Mouse (Mus musculus): ENCODE measurements at regions not wholly inside any gene's neighbourhood (a gene's known extent, or its start where the extent isn't known, plus 50 kb on each side); places are given as distances from the start of the nearest gene placed in this dataset.

DNA sequence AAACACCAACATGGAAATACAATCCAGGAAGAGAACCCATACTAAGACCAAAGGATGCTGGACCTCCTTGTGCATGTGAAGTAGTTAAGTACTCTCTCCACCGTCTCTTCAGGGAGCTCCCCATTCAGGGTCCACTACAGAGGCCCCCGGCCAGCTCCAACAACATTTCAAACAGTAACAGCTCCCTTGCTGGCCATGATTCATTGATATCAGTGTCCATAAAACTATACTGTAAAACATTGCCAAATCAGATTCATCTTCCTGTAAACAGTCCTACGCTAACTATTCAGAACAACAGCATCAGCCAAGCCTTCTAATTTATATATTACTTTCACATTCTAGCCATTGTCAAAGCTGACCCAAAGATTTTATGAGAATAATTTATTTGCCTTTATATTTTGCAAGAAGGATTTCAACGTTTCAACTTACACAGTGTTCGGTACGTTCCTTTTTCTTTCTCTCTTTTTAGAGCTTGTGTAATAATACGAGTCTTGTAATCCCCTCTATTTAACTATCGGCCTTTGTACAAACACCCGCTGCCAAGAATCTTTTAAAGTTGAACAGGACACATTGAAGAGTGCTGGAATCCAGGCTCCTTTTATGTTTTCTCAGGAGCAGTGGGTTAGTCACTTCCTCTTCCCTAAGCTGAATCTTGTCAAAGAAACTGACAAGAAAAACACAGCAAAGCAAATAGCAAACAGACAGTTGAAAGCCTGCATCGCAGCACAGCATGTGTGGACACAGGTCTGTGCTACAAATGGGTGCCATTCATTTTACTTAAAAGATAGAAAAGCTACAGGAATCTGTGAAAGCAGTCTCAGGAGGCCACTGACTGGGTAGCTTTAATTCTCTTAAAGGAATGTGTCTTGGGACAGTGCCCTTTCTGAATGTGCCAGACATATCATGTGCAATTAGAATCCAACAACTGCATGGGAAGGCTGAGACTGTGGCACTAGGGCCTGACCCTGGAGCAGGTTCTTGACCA is 531.4 kb upstream of the Adamts16 start:
- no peak for ATAC-seq (replicated peaks; ENCODE audit: low read depth, poor library complexity, severe bottlenecking)

DNA sequence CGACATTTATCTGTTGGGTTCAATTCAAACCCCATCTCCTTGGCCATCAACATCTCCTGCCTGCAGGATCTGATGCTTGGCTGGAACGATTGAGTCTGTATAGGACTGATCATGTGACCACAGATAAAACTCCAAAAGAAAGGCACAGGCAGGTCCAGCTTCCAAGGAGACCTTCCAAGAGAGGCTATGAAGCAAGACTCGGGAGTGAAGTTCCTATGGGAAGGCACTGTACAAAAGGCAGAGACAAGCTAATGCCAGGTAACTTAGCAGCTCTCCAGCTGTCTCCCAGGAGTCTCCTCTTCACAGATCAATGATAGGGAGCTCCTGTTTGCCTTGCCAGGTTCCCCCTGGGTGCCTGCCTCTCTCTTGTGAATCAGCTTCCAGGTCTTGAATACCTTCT is 528.2 kb upstream of the Adamts16 start:
- ATAC-seq (replicated peaks; ENCODE audit: low read depth, poor library complexity, severe bottlenecking) = no peak

DNA sequence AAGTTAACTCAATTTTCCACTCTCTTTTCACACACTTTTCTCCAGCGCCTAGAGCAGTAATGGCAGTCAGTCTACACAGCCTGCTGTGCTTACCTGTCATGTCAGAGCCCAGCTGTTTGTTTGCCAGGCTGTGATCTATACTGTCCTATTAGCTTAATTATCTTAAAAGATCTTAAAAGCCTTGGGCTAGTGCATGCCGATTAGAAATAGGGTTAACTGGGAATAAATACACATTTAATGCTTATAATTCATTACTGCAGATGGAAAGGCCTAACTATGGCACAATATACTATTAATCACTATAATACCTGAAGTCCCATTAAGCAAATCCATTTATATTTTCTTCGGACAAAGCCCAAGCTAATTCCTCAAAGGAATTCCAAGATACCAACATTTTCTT is 523.6 kb upstream of the Adamts16 start:
- no peak for ATAC-seq (replicated peaks; ENCODE audit: low read depth, poor library complexity, severe bottlenecking)

GRCm38 (mm10) chr13:71362311-71362710 is 520.7 kb upstream of the Adamts16 start:
- ATAC-seq (replicated peaks; ENCODE audit: low read depth, poor library complexity, severe bottlenecking) = no peak

DNA sequence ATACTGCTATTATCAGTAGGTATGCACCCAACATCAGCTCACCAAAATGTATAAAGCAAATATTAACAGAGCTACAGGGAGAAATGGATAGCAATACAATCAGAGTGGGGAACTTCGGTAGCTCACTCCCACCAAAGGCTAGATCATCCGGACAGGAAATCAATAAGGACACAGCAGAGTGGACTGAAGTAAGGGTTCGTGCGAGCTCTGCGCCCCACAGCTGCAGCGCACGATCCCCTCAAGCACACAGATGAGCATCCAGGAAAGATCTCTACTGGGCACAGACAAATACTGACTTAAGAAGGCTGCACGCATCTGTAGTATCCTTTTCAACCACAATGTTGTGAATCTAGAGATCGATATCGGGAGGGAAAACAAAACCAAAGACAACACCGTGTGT is 517.5 kb upstream of the Adamts16 start:
- ATAC-seq (replicated peaks; ENCODE audit: low read depth, poor library complexity, severe bottlenecking) = no peak

- no peak for ATAC-seq (replicated peaks; ENCODE audit: low read depth, poor library complexity, severe bottlenecking)
These were observed 509.2 kb upstream of the Adamts16 start for GRCm38 (mm10) chr13:71350787-71351186.

DNA sequence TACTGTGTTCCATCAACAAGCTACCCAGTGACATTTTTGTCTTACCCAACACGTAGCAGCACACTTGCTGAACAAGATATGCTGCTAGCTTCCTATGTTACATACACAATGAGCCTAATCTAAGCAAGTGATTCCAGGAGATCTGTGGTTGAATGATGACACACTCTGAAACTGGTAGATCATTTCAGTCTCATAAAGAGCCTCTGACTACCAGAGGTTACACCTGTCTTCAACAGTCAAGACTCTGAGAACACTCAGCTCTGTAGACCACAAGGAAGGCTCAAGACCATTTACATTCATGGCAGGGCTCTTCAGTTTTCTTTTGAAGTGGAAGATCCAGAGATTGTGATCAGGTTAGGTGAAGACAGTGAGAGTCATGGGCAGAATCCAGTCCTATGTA is 501.3 kb upstream of the Adamts16 start:
- no peak for ATAC-seq (replicated peaks; ENCODE audit: low read depth, poor library complexity, severe bottlenecking)

GRCm38 (mm10) chr13:71338700-71339099 is 497.1 kb upstream of the Adamts16 start:
- ATAC-seq (replicated peaks; ENCODE audit: low read depth, poor library complexity, severe bottlenecking) = no peak

- no peak for ATAC-seq (replicated peaks; ENCODE audit: low read depth, poor library complexity, severe bottlenecking)
These were observed 493.3 kb upstream of the Adamts16 start for GRCm38 (mm10) chr13:71334925-71335324.

DNA sequence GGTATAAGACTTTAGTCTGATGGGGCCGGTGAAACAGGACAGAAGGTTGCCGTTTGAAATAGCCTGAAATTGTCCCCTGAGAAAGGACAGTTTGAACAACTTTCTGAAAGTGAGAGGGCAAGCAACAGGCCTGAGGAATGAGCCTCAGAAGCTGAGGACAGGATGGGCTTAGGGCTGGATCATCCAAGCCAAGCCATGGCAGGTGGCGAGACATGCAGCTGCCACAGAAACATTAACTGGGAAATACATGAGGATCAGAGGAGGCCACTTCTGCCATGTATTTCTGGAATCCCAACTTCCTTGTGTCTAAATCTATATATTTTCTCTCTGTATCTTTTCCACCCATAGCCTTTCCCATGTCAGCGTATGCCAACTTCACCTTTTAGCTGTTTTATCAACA is 491.5 kb upstream of the Adamts16 start:
- ATAC-seq (replicated peaks; ENCODE audit: low read depth, poor library complexity, severe bottlenecking) = no peak

- no peak for ATAC-seq (replicated peaks; ENCODE audit: low read depth, poor library complexity, severe bottlenecking)
These were observed 488.7 kb upstream of the Adamts16 start for GRCm38 (mm10) chr13:71330321-71330720.

GRCm38 (mm10) chr13:71327802-71328753 is 486.5 kb upstream of the Adamts16 start:
- no peak for ATAC-seq (replicated peaks; ENCODE audit: low read depth, poor library complexity, severe bottlenecking)

GRCm38 (mm10) chr13:71320489-71320888 is 478.9 kb upstream of the Adamts16 start:
- no peak for ATAC-seq (replicated peaks; ENCODE audit: low read depth, poor library complexity, severe bottlenecking)

DNA sequence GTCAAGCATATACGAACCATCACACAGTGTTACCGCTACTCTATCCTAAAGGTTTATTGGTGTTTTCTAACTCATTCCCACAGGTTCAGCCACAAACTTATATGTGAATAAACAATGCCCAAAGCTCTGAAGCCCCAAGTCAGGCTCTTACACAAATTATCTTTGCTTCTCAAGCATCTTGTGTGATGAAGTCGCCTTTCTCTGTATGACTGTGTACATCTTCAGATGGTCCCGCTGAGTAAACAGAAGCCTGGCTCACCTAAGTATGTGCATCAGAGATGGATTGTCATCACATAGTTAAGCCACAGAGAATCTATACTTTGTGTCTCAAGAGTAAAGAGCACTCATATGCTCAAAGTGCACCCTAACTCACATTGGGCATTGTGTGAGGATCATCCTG is 462.3 kb upstream of the Adamts16 start:
- ATAC-seq (replicated peaks; ENCODE audit: low read depth, poor library complexity, severe bottlenecking) = no peak

GRCm38 (mm10) chr13:71275991-71276390 is 434.4 kb upstream of the Adamts16 start:
- no peak for ATAC-seq (replicated peaks; ENCODE audit: low read depth, poor library complexity, severe bottlenecking)

- no peak for ATAC-seq (replicated peaks; ENCODE audit: low read depth, poor library complexity, severe bottlenecking)
These were observed 432.5 kb upstream of the Adamts16 start for GRCm38 (mm10) chr13:71274139-71274538.

- ATAC-seq (replicated peaks; ENCODE audit: low read depth, poor library complexity, severe bottlenecking) = no peak
These were observed 431.9 kb upstream of the Adamts16 start for GRCm38 (mm10) chr13:71273485-71273884.

- no peak for ATAC-seq (replicated peaks; ENCODE audit: low read depth, poor library complexity, severe bottlenecking)
These were observed 431.5 kb upstream of the Adamts16 start for GRCm38 (mm10) chr13:71273067-71273466.

DNA sequence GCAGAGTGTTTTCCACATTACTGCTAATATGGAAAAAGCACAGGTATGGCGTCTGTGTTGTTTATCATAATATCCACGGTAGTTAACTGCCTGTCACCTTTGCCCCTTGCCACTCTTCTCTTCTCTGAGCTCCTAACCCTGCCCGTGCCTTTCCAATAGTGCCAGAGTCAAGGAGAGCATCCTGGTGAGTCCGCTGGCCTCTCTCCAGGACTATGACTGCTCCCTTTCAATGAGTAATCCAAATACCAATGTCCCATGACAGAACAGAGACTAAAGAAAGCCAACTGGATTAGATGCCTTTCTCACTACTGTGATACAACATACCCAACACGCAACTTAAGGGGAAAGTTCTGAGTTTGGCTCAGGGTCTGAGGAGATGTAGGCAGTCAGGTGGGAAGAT is 430.8 kb upstream of the Adamts16 start:
- no peak for ATAC-seq (replicated peaks; ENCODE audit: low read depth, poor library complexity, severe bottlenecking)

DNA sequence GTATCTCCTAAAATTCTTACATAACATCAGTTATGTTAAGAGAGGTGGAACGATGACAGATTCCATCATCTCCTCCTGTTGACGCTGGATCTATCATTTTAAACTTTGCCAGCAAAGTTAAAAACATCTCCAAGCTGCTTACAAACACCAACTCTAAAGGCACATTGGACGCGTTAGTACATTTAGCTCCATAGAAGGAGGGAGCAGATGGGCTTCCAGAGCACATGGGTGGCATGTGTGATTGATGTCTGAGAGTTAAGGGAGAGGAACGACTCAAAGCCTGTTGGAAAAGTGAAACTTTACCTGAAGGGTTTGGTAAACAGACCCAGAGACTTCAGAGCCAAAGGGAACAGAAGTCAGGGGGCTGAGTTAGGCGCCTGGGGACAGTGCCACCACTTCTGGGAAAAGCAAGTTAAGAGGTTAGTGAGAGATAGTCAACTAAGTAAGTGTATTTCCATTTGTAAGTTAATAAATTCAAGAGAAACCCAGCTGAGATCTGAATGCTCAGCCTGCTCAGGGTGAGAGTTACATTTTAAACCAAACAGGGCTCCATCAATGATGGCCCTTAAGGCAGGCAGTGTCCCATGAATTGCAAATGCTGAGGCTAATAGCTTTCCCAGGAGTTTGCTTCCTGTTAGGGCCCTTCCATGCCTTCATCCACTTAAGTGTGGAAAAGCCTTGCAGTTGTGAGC is 430.3 kb upstream of the Adamts16 start:
- no peak for ATAC-seq (replicated peaks; ENCODE audit: low read depth, poor library complexity, severe bottlenecking)

Measured in common myeloid progenitor, adult 5-6 weeks (primary cell).